Mouse (Mus musculus) T-cell, adult 2 months (primary cell): ENCODE measurements around the gene Atf2.
"Not testable (repeated sequence)": the region's sequence is repeated elsewhere in the genome, so short reads cannot be mapped to it uniquely, and the experiment has no call there.

Source experiments
- DNase-seq: peaks from one replicate; pipeline ENCODE4 v3.0.0; 2022; ENCODE audit warnings: low spot score

Atf2 gene

DNA sequence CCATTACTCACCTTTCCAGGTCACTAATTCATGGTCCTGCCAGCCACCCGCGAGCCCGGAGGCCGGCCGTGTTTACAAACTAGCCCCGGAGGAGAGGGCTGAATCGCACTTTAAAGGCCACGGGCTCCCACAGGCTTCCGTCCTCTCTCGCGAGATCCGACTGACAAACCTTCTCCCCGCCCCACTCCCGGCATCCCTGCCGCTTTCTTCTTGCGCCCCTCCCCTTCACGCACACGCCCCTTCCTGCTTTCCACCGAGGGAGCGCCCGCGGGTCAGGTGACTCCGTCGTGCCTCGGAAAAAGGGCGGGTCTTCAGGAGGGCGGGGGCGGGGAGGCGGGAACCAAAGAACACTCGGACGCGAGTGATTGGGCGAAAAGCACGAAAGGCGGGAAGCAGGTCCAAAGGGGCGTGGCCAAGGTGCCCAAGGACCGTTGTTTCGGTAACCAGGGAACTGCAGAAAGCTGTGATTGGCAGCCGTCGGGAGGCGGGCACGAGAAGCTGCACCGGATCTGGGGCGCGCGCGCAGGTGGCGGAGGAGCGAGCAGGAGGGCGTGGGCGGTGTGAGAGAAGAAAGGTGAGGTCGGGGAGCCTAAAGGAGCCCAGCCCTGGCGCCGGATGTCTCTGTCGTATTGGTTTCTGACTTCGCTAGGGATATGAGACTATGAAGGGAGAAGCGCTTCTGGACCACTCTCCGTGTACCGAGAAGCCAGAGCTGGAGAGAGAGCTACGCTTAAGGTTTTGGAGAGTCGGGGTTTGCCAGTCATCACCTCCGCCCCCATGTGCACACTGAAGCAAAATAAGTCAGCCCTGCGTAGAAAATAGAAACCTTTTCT lies at the start of gene Atf2:
Gene Atf2 (minus strand): TSS at position 176 of the 833 bp plus-strand sequence.
- peak; percentile 100 for DNase-seq

DNA sequence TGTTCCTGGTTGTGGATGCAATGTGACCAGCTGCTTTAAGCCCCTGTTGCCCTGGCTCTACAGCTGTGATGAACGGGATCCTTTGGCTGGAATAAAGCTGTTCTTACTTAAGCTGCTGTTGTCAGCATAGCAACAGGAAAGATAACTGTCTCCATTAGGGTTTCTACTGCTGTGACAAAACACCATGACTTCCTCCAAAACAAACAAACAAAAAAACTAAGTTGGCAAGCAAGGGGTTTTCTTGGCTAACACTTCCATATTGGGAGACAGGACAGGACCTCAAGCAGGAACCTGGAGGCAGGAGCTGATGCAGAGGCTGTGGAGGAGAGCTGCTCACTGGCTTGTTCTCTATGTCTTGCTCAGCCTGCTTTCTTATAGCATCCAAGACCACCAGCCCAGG lies 48.8 kb upstream of the Atf2 start:
- DNase-seq: no peak

DNA sequence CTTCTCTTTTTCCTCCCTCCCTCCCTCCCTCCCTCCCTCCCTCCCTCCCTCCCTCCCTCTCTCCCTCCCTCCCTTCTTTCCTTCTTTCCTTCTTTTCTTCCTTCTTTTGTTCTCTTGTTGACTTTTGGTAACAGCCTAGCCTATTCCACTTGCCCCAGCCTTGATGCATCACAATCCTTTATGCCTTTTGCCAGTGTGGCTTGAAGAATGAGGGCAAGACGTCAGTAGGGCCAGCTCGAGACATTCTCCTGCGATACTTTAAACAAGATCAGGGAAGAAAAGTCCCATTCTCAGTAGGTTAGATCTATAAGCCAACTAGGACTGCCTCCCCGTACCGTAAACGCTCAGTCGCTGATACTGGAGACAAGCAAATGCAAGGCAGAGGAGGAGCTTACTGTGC lies 48.0 kb upstream of the Atf2 start:
- no peak for DNase-seq

DNA sequence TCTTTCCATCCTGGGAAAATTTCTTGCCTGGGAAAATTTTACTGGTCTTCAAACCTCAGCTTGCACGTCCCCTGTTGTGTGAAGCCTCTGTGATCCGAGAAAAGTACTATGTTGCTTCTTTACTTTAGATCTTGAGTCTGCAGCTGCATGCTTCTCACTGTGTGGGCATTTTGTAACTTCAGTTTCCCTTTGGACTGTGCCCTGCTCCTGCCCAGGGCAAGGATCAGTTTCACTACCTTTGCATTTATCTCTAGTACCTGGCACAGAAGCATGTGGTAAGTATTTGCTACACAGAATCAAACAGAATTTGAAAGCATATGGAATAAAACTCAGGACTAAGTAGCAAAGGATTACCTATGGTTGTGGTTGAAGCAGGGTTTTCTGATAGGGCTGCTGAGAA lies 46.5 kb upstream of the Atf2 start:
- DNase-seq: no peak

DNA sequence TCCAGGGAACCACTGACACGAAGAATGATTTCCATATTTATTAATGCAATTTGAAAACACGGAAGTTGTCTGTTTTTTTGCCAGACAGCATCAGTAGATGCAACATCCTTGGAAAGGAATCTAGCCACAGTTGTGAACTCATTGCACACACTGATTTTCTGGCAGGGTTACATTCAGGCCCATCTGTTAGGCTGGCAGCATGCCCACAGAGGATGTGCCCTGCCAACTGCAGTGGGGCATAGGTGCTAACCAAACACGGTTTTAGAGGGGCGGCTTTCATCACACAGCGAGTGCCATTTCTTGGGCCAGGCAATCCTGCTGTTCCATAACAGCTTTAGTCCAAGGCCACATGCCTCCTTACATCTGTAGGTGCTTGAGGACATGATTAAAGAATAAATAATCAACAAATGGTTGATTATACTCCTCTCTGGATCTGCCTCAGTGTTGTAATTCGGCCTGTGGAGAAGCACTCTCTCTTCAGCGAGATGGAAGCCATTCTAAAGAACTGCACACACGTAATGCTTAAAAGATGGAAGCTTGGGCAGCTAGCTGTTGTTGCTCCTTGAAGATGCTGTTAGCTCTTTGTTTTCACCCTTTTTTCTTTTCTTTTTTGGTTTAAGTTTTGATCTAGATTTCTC lies 40.4 kb upstream of the Atf2 start:
- DNase-seq: no peak

DNA sequence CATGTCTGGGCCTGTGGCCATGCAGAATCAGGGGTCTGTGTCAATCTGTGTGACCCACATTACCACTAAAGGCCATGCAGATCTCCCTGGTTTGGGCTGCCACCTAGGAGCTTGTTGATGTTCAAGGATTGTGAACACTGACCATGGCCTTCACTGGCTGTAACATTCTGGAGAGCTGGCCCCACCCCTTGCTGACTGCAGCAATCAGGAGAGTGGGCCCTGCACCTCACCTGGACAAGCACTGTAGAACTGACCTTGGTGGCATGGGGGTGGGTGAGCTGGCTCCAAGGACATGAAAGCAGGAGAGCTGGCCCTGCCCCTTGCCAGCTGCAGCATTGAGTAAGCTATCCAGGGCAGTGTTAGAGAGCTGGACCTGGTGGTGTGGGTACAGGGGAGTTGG lies 35.3 kb upstream of the Atf2 start:
- no peak for DNase-seq

DNA sequence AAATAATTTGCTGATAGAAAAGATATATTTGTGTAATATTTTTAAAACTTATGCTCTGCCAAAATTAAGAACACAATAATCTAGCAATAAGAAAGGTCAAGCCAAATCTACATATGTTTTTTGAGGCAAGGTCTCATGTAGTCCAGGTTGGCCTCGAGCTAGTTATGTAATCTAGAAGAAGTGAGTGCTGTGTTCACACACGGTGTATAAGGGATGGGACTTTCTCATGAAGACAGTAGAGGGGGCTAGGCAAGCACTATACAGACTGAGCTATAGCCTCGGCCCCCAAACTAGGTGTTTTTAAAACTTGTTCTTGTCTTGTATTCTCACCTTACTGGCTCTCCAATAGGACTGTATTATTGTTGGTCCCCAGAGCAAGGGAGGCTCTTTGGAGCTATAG lies 33.1 kb upstream of the Atf2 start:
- DNase-seq: no peak

DNA sequence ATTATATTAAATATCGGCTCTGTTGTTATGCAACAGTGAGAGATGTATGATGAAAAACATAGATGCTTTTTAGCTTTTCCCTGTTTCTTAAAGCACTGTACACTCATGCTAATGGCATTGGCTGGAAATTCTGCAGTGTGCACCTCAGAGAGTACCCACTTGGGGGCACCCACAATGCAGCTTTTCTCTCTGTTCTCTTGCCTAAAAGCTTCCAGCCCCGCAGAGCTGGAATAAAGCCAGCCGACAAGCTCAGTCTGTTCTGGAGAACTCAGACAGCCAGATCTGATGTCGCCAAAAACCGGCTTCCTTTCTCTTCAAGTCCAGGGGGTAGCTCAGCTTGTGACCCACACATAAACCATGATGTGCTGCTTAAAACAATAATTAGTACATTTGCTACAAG lies 32.6 kb upstream of the Atf2 start:
- no peak for DNase-seq

DNA sequence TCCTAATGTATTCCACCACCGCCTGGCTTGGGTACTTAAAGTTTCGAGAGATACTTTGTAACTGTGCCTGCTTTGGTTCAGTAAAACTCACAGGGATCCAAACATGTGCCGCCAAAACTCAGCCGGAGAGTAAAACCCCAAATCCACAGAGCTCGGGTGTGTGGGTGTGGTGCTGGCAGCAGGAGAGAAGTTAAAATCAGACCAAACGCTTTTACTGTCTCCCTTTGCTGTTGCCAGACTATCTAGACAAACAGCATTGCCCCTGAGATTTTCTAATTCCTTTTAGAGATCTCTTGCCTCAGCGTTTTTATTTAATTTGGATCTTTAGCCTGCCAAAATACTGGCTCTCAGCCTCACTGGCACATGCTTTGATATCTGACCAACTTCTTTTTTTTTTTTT lies 27.2 kb upstream of the Atf2 start:
- DNase-seq: no peak

DNA sequence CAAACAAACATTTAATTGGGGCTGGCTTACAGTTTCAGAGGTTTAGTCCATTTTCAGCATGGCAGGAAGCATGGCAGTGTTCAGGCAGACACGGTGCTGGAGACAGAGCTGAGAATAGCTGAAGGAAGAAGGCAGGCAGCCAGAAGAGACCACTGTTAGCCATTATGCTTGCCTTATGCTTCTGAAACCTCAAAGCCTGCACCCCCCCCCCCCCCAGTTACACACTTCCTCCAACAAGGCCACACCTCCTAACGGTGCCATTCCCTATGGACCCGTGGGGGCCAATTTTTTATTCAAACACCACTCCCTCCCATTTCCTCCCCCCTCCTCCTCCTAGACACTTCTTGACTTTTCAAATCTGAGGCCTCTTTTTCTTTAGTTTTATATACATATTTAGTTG lies 19.8 kb upstream of the Atf2 start:
- no peak for DNase-seq

DNA sequence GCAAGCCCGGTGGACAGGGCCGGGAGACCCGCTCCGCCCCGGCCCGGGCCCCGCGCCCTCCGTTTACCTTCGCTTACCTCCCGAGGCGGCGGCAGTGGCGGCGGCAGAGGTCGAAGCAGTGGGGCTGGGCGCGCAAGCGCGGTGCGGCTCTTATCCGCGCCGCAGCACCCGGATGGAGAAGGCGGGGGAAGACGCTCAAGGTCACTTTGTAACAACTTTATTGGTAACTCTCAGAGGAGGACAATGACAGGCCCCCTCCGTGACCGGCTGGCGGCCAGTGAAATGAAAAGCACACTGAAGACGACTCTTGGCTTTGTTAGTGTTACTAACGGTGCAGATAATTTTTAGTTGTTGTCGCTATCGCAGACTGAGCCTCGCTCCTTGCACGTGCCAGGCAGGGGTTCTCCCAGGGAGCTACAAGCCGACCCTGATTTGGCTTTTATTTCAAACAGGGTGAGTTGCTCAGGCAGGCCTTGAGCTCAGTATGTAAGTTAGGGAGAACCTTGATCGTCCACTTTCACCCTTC lies 18.8 kb upstream of the Atf2 start, which contains the start of gene Atp5g3:
Gene Atp5g3 (minus strand): TSS at position 152 of the 526 bp plus-strand sequence.
- peak; percentile 94 for DNase-seq

DNA sequence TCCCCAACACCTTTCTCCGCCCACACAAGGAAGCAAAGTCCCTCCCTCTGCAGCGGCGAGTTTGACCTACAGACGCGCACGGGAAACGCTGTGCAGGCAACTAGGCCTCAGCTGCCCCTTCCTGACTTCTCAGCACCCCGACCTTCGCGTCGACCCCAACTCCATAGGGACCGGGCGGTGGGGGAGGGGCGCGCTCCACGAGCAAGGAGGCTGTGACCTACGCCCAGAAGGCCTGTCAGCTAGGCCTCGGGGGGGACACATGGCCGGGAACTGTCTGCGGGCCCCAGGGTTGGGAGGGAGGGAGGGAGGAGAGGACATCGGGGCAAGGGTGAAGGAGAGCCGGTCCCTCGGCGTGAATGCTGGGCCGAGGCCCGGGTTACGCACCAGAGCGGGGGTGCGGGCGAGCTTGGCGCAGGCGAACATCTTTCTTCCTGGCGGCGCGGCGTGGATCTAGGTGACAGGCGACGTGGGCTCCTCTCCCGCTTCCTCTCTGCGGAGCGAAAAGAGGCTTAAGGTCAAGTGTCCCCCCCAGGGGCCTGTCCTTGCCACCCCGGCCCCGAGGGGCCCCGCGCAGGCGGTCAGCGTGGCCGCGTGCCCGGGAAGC lies 18.2 kb upstream of the Atf2 start:
- peak; percentile 21 for DNase-seq

DNA sequence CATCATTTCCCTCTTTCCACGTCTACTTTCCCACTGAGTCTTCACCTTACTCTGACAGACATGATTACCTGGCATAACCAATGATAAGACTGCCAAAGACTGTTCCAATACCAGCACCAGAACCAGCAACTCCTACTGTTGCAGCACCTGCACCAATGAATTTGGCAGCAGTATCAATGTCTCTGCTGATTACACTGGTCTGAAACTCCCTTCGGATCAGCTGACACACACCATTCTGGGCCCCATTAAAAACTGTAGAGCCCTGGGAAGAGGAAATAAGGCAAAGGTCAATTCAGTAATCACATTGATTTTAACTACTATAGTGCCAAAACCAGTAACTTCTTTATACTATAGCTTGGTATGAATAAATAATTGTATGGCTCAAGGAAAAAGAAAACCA lies 16.7 kb upstream of the Atf2 start:
- DNase-seq: no peak

DNA sequence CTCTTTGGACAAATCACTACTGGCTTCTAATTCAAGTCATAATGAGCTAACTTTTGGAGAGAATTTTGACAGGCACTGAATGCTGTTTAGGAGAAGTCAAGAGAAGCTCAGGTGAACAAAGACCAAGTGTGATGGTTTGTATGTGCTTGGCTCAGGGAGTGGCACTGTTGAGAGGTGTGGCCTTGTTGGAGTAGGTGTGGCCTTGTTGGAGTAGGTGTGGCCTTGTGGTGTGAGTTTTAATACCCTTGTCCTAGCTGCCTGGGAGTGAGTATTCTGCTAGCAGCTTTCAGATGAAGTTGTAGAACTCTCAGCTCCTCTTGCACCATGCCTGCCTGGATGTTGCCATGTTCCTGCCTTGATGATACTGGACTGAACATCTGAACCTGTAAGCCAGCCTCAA lies 12.2 kb upstream of the Atf2 start:
- DNase-seq: not testable (repeated sequence)

DNA sequence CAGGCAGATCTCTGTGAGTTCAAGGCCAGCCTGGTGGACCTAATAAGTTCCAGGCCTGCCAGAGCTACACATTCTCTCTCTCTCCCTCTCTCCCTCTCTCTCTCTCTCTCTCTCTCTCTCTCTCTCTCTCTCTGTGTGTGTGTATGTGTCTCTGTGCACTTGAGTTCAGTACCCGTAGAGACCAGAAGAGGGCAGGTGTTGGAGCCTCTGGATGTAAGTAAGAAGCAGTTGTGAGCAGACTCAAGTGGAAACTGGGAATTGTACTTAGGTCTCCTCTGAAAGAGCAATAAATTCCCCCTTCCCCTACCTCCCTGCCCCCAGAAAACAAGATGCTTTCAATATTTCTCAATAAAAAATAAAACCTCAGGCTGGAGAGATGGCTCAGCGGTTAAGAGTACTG lies 11.1 kb upstream of the Atf2 start:
- no peak for DNase-seq

DNA sequence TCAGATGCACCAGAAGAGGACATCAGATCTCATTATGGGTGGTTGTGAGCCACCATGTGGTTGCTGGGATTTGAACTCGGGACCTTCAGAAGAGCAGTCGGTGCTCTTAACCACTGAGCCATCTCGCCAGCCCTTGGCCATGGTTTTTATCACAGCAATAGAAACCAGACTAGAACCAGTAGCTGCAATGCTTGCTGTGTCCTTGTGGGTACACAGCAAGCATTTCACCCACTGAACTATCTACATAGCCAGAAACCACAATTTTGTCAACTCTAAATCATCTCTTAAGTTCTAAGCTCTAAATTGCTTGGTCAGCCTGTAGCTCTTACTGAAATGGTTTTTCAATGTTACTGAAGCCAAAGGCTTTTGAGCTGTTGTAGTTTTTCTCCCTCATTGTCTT lies 9.9 kb upstream of the Atf2 start:
- not testable (repeated sequence) for DNase-seq

DNA sequence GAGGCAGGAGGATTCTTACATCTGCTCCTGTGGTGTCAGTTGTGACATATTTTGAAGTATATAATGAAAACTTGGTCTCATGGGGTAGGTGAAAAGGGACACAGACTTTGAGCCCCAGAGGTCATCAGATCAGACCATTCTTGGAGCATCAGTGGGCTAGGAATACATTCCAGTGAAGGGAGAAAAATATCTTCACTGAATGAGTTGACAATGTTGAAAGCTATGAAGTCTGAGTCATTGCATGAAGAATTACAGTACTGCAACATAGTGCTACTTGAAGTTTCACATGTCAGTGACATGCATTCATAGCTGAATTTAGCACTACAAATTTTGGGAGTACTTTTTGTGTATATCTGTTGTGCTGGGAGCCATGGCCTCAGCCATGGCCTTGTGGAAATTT lies 8.7 kb upstream of the Atf2 start:
- DNase-seq: no peak

DNA sequence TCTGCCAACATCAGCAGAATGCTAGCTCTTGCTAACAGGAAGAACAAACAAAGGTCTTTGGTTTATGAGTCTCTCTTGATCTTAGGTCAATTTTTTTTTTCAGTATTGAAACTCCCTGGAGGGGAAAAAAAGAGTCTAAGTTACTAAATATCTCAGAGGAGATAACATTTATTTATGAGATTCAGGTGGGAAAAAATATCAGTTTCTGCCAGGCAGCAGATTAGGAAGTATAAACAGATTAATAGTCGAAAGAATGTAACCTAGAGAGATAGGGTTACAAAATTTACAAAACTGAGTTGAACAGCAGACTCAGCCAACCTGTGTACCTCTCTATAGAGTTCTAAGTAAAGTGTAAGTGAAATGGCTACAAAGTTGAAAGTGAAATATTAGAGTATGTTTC lies 7.9 kb upstream of the Atf2 start:
- no peak for DNase-seq

DNA sequence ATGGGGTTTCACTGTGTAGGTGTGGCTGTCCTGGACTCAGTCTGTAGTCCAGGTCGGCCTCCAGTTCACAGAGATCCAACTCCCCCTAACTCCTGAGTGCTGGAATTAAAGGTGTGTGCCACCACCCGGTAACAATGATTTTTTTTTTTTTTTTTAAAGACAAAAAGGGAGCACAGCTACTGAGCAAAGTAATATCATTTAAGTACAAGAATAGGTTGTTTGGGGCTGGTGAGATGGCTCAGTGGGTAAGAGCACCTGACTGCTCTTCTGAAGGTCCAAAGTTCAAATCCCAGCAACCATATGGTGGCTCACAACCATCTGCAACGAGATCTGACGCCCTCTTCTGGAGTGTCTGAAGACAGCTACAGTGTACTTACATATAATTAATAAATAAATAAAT lies 4.5 kb upstream of the Atf2 start:
- DNase-seq: not testable (repeated sequence)

DNA sequence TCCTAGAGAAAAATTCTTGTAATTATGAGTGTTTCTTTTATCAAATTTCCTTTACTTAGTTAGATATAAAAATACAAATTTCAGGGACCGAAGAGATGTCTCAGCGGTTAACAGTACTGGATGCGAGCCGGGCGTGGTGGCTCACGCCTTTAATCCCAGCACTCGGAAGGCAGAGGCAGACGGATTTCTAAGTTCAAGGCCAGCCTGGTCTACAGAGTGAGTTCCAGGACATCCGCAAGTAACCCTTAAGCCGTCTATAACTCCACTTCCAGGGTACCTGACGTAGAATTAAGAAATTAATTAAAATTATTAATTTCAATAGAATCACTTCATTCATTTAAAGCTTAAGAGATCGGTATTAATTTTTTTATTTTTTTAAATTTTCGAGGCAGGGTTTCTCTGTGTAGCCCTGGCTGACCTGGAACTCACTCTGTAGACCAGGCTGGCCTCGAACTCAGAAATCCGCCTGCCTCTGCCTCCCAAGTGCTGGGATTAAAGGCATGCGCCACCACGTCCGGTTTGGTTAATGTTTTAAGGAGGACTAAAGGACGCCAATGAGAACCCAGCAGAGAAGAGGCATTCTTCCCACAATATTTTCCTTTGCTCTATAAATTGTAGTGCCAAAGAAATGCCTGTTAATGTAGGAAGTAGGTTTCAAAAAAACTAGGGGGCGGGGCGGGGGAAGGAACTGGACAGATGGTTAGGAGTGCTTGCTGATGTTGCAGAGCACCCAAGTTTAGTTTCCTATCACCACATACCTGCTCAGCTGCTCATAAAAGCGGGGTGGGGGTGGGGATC lies 1.2 kb upstream of the Atf2 start:
- peak; percentile 4 for DNase-seq

DNA sequence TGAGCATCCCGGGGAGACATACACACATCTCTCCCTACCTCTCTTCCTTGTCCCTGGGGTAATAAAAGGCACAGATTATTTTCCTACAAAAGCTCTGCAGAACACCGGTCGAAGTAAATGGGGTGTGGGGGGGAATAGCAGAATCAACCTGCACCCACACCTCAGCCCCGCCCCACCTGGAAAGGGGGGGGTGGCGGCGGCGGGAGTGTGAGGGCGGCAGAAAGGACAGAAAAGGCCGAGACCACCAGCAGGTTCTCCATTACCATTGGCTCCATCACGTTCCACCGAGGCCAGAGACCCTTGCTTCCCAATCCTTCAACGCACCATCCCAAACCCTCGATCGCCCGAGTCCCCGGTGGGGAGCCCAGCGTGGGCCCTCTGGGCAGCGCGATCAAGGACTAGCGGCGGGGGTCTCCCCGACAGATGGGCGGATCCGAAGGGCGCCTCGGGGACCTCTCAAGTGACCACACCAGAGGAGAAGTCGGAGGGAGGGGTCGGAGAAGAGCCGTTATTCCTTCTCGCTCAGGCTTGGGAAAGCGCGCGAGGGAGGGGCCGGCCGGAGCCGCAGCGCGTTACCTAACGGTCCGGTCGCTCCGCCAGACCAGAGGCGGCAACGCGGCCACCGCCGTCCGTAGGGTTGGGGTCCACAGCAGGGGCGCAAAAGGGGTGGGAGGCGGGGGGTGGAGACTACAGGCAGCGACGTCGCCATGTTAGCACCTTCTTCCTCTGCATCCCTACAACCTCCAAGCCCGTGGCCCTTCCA lies 557 bp downstream of the Atf2 start:
- DNase-seq: peak; percentile 13
